Mouse (Mus musculus): Measurements from ENCODE around the gene Socs2.

Gene Socs2

DNA sequence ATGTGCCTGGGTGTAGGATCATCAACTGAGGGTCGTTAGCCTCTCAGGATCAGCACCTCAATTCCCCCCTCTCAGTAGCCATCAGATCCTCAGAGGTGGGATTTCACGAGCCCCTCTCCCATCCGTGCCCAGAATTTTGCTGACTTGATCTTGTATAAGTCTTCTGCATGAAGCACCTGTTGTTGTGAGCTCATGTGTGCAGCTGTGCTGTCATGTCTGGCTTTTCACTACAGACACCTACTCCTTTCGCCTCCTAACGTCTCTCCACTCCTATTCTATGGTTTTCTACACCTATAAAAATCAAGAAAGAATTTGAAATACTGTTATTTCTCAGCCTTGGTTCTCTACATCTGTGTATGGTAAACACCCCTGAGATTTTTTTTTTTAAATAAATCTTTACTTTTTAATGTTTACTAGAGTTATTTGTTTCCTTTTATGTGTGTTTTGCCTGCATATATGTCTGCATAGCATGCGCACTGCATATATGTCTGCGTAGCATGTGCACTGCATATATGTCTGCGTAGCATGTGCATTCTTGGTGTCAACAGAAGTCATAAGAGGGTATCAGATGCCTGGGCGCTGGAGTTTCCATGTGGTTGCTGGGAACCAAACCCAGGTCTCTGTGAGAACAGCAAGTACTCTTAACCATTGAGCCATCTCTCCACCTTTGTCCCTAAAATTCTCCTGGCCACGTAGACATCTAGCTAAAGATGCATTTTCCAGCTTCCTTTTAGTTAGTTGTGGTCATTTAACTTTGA lies 74.0 kb downstream of the Socs2 start:
- DNase-seq (ENCODE audit: extremely low spot score), result no peak

DNA sequence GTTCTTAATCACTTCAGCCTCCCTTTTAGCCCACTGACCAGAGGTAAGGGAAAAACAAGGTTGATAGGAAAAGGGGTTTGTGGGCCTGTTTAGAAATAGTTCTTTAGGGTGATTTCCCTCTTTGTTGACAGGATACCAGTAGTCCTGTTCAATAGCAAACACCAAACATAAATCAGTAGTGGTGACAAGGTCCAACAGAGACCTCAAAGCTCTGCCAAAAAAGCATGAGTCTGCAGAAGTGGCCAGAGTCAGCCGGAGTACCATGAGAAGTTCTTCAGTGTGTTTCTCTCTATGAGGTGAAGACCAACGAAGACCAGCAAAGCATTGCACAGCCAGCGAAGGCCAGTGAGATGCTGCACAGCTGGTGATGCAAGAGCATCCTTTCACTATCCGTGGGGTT lies 76.3 kb downstream of the Socs2 start:
- no peak for DNase-seq (ENCODE audit: extremely low spot score)

DNA sequence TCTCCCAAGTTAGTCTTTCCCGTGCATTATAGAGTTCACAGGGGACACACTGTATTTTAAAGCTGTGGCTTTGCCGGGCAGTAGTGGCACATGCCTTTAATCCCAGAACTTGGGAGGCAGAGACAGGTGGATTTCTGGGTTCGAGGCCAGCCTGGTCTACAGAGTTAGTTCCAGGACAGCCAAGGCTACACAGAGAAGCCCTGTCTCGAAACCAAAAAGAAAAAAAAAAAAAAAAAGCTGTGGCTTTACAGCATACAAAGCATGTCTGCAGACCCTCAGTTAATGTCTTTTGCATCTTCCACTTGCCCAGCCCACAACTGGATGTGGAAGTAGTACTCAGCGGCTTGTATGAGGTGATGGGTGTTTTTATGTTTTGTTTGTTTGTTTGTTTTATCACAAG lies 79.4 kb downstream of the Socs2 start:
- no peak for DNase-seq (ENCODE audit: extremely low spot score)

DNA sequence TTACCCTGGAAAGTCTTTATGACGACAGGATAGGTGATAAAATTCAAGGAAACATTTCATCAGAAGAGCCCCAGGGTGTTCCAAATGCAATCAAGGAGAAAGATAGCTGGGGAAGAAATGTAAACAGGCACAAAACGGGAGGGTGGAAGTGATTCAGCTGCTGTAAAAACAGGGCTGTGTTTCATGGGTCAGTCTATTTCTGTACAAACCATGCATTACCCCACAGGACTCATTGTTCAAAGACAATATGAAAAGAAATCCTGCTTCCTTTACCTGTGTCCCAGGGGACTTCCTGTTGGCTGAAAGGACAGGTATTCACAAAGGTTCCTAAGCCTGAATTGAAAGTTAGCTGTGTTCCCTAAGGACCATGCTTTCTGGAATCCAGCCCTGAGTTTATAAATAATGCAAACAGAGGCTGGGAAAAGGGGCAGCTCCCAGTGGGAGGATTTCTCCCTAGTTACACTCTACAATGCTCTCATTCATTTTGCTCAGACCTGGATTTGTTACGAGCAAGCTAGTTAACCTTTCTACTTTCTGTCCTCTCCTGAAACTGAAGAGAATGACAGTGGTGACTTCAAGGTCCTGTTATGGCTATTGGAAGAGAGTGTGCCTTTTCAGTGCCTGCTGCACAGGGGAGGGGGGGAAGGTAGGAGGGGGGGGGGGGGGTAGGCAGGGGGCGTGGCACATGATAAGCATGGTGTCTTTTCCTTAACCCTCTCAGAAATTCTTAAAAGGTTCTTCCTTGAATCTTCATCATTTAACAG lies 80.0 kb downstream of the Socs2 start:
- DNase-seq (ENCODE audit: extremely low spot score), result no peak

Measured in embryo, embryonic 9.5 days (tissue).